Mouse (Mus musculus) hindbrain, postnatal 0 days (tissue): ENCODE measurements around the gene Tex30. TPM values are rescaled to one million over a fixed set of nuclear protein-coding genes. Genes with fewer than 3 reads are reported as not detected.

Experiments used
- ATAC-seq: fragments of 200-750 bp; cut with Nextera tagmentation; 2 replicates; pipeline ENCODE4 v1.8.0; 2017; ENCODE audit warnings: mild to moderate bottlenecking, moderate TSS enrichment, moderate library complexity
- DNase-seq: peaks from one replicate; pipeline ENCODE4 v3.0.0-alpha.2; 2015; ENCODE audit warnings: low spot score
- H3K27ac ChIP-seq: fragments of 300-500 bp; sonication (generic); 2 replicates; pipeline ENCODE4 v1.5.1; 2014; ENCODE audit warnings: mild to moderate bottlenecking
- H3K27me3 ChIP-seq: fragments of 300-500 bp; sonication (generic); 2 replicates; pipeline ENCODE4 v1.6.1; 2014; ENCODE audit warnings: low read length, mixed read lengths; ENCODE audit not compliant: insufficient read depth
- H3K36me3 ChIP-seq: fragments of 300-500 bp; sonication (generic); 2 replicates; pipeline ENCODE4 v1.6.1; 2014; ENCODE audit warnings: low read length, mixed read lengths; ENCODE audit not compliant: insufficient read depth
- H3K4me1 ChIP-seq: fragments of 300-500 bp; sonication (generic); 2 replicates; pipeline ENCODE4 v1.6.1; 2014; ENCODE audit warnings: antibody characterized with exemption, low read length, mixed read lengths; ENCODE audit not compliant: insufficient read depth
- H3K4me2 ChIP-seq: fragments of 300-500 bp; sonication (generic); 2 replicates; pipeline ENCODE4 v1.6.1; 2014; ENCODE audit warnings: low read depth, mild to moderate bottlenecking, low read length, moderate library complexity, mixed read lengths
- H3K4me3 ChIP-seq: fragments of 300-500 bp; sonication (generic); 2 replicates; pipeline ENCODE4 v1.5.1; 2014; ENCODE audit warnings: low read length
- H3K9ac ChIP-seq: fragments of 300-500 bp; sonication (generic); replicated peaks from 2 replicates; pipeline ENCODE4 v1.6.1; 2014; ENCODE audit warnings: mild to moderate bottlenecking, low read length, moderate library complexity, mixed read lengths
- H3K9me3 ChIP-seq: fragments of 300-500 bp; sonication (generic); 2 replicates; pipeline ENCODE4 v1.6.1; 2016; ENCODE audit warnings: low read length, mixed read lengths
- CTCF ChIP-seq: IDR thresholded peaks from 2 replicates; pipeline ENCODE4 v1.5.1; 2016; ENCODE audit warnings: antibody characterized with exemption, control low read depth, low read depth
- WGBS: fragments of 180-500 bp; shearing (Covaris S2); extraction: QIAGEN DNeasy Blood & Tissue Kit; methylation state at CpG from one replicate; pipeline ENCODE4 v1.1.7; 2014; 5-methylcytosine and 5-hydroxymethylcytosine counted together
- polyA plus RNA-seq: library from polyadenylated mRNA; unstranded; fragments of >200 nt; fragmentation: Nextera tagmentation; extraction: Ambion mirVana; gene quantifications from 2 replicates; pipeline ENCODE4 v1.2.1, GENCODE M21; 2015
- total RNA-seq: library from RNA; depleted of rRNA; stranded (reverse); fragments of >200 nt; gene quantifications from 2 replicates; pipeline ENCODE4 v1.2.3, GENCODE M21; 2014; rRNA removed

Tex30 gene
- total and polyA plus RNA-seq, 2 experiments from 2014 or later: 14.2 to 44.0 TPM

DNA sequence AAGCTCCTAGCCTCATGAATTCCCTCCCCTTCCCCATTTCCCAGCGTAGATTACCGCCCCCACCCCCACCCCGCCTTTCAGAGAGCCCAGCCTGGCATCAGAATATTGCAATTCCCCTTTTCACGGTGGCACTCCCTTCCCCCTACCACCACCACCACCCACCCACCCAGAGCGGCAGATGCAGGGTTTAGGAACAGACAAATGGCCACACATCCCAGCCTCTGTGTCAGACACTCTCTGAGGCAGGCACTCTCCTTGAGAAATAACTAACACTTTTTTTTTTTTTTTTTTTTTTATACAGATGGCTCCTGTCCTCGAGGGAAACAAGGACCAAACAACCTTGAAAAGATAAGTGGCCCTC is 59.7 kb downstream of the Tex30 start:
- peak overlapping the region; percentile 44 for H3K4me3 ChIP-seq
- H3K9ac ChIP-seq: peak overlapping the region; percentile 58
- H3K27me3 ChIP-seq: no peaks in the 10 kb centered on the region
- H3K4me1 ChIP-seq: no peaks in the 10 kb centered on the region
- DNase-seq (peak; percentile 33), ATAC-seq (peak; percentile 84)
- TF ChIP-seq CTCF: no peak
- WGBS: 0% methylated on average over 6 of the region's 6 CpGs
- 0 out of 2 replicates have a peak overlapping the region, but pooled peaks have one; percentile 26 for H3K27ac ChIP-seq
- H3K36me3 ChIP-seq: no peaks in the 10 kb centered on the region
- peak overlapping the region; percentile 91 for H3K4me2 ChIP-seq
- H3K9me3 ChIP-seq: no peaks in the 10 kb centered on the region

DNA sequence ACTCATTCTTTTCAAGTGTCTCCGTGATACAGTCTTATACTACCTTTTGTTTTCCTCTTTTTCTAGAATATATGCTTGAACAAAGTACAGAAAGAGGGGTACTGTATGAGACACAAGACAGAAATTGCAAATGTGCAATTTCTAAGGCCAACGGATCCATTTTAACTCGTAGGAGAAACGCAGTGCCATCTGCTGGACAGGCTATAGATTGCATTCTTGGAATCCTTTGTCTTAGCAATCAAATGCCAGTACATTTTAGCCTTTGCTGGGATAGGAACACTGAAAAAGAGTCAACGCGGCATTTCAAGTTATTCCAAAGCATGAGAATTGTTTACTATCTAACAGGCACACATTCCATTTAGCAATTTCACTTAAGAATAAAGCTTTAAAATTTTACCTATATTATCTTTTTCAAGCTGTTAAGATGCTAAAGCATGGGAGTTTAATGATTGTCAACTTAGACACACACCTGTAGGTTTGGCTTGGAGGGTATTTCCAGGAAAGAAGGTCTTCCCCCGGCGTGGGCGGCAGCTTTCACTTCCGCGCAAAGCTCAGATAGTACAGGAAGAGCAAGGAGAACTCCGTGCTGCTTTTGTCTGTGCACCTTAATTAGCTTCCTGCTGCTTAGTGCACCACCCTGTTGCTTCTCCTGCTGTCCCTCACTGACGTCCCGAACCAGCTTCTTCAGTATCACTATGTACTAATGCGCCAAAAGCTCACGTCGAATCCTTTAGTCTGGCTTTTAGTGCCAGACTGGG is 60.3 kb downstream of the Tex30 start:
- H3K4me1 ChIP-seq: no peaks in the 10 kb centered on the region
- H3K27me3 ChIP-seq: no peaks in the 10 kb centered on the region
- H3K4me3 ChIP-seq: peak overlapping the region; percentile 44
- peak overlapping the region; percentile 58 for H3K9ac ChIP-seq
- TF ChIP-seq CTCF: peak; percentile 89
- DNase-seq: peak; percentile 89
- H3K27ac ChIP-seq: 0 out of 2 replicates have a peak overlapping the region, but pooled peaks have one; percentile 26
- H3K9me3 ChIP-seq: no peaks in the 10 kb centered on the region
- under 1% methylated on average over 17 of the region's 17 CpGs for WGBS
- peak overlapping the region; percentile 91 for H3K4me2 ChIP-seq
- no peaks in the 10 kb centered on the region for H3K36me3 ChIP-seq
- ATAC-seq: peak; percentile 87

Other genes starting within 250 kb of the Tex30 start
- 26.4 and 28.5 TPM in 2 replicates for gene Tpp2, start 168.8 kb downstream of the Tex30 start, total RNA-seq
- 46.2 and 49.8 TPM in 2 replicates for gene Tpp2, start 168.8 kb downstream of the Tex30 start, polyA plus RNA-seq
- gene Mettl21c, start 82.4 kb downstream of the Tex30 start, total RNA-seq: 0.21 and 0.86 TPM in 2 replicates
- 1.5 and 1.8 TPM in 2 replicates for gene Mettl21c, start 82.4 kb downstream of the Tex30 start, polyA plus RNA-seq
- gene Gm8251, start 40.5 kb downstream of the Tex30 start, total RNA-seq: 0.04 TPM in 1 of 2 replicates, not detected in the other
- gene Gm8251, start 40.5 kb downstream of the Tex30 start, polyA plus RNA-seq: 0.03 and 0.05 TPM in 2 replicates
- 7.4 and 8.4 TPM in 2 replicates for gene Kdelc1, start 16.4 kb upstream of the Tex30 start, total RNA-seq
- 15.9 and 17.4 TPM in 2 replicates for gene Kdelc1, start 16.4 kb upstream of the Tex30 start, polyA plus RNA-seq
- gene Bivm, start 16.5 kb upstream of the Tex30 start, total RNA-seq: 28.0 and 30.0 TPM in 2 replicates
- 20.9 and 21.3 TPM in 2 replicates for gene Bivm, start 16.5 kb upstream of the Tex30 start, polyA plus RNA-seq
- 13.0 and 14.2 TPM in 2 replicates for gene Ercc5, start 45.3 kb upstream of the Tex30 start, total RNA-seq
- gene Ercc5, start 45.3 kb upstream of the Tex30 start, polyA plus RNA-seq: 19.8 and 21.0 TPM in 2 replicates
- not detected in 2 replicates for gene Mettl21e, start 116.5 kb upstream of the Tex30 start, total RNA-seq
- not detected in 2 replicates for gene Mettl21e, start 116.5 kb upstream of the Tex30 start, polyA plus RNA-seq